Mouse (Mus musculus) hindbrain, embryonic 10.5 days (tissue): Measurements from ENCODE around the gene Bad. TPM values are rescaled to one million over a fixed set of nuclear protein-coding genes. Genes with fewer than 3 reads are reported as not detected.

Experiments used
- DNase-seq: peaks from one replicate; pipeline ENCODE4 v3.0.0-alpha.2; 2017; ENCODE audit warnings: low spot score
- H3K27ac ChIP-seq: fragments of 300-500 bp; sonication (generic); 2 replicates; pipeline ENCODE4 v1.5.1; 2016; ENCODE audit warnings: mild to moderate bottlenecking, moderate library complexity
- H3K27me3 ChIP-seq: fragments of 300-500 bp; sonication (generic); 2 replicates; pipeline ENCODE4 v1.6.1; 2016; ENCODE audit warnings: mild to moderate bottlenecking; ENCODE audit not compliant: poor library complexity, insufficient read depth, severe bottlenecking
- H3K36me3 ChIP-seq: fragments of 300-500 bp; sonication (generic); 2 replicates; pipeline ENCODE4 v1.6.1; 2016; ENCODE audit warnings: mild to moderate bottlenecking, moderate library complexity
- H3K4me1 ChIP-seq: fragments of 300-500 bp; sonication (generic); replicated peaks from 2 replicates; pipeline ENCODE4 v1.6.1; 2016; ENCODE audit warnings: mild to moderate bottlenecking
- H3K4me3 ChIP-seq: fragments of 300-500 bp; sonication (generic); 2 replicates; pipeline ENCODE4 v1.5.1; 2016; ENCODE audit warnings: mild to moderate bottlenecking, moderate library complexity
- H3K9me3 ChIP-seq: fragments of 300-500 bp; sonication (generic); 2 replicates; pipeline ENCODE4 v1.6.1; 2016; ENCODE audit warnings: mild to moderate bottlenecking, moderate library complexity
- WGBS: fragments of 180-500 bp; shearing (Covaris S2); methylation state at CpG from one replicate; pipeline ENCODE4 v1.1.7; 2016; 5-methylcytosine and 5-hydroxymethylcytosine counted together
- polyA plus RNA-seq: library from polyadenylated mRNA; unstranded; fragments of >200 nt; fragmentation: Nextera tagmentation; extraction: Ambion mirVana; gene quantifications from 2 replicates; pipeline ENCODE4 v1.2.1, GENCODE M21; 2016

Bad gene
- polyA plus RNA-seq, 1 experiment from 2014 or later = 75.5 TPM

- WGBS = 43% methylated on average over 1 of the region's 1 CpGs
- peaks cover 95% of the 10 kb centered on the region for H3K27me3 ChIP-seq
- DNase-seq = no peak
These were observed 9.6 kb upstream of the Bad start for GRCm38 (mm10) chr19:6932018-6932417.

GRCm38 (mm10) chr19:6933102-6933435, 8.6 kb upstream of the Bad start:
- H3K4me3 ChIP-seq = peak overlapping the region; percentile 45; the same call in 1 of the 2 replicates
- DNase-seq = no peak
- 20% methylated on average over 4 of the region's 4 CpGs for WGBS

More at GRCm38 (mm10) chr19:6932018-6932417, 9.6 kb upstream of the Bad start:
- Histone ChIP-seq H3K27ac (no peak overlapping the region), H3K4me1 (peaks cover 26% of the 10 kb centered on the region), H3K4me3 (no peak overlapping the region), H3K36me3 (no peaks in the 10 kb centered on the region), H3K9me3 (no peaks in the 10 kb centered on the region)

GRCm38 (mm10) chr19:6933436-6934194, 8.0 kb upstream of the Bad start:
- H3K27ac ChIP-seq = peak overlapping the region; percentile 13; the same call in 1 of the 2 replicates
- peaks cover 91% of the 10 kb centered on the region for H3K27me3 ChIP-seq
- H3K4me3 ChIP-seq = peak overlapping the region; percentile 45
- H3K4me1 ChIP-seq = peaks cover 21% of the 10 kb centered on the region
- whole genome bisulfite sequencing = 4% methylated on average over 58 of the region's 58 CpGs
- H3K36me3 ChIP-seq = 0 out of 2 replicates have a peak, but pooled peaks cover 2% of the 10 kb centered on the region
- no peaks in the 10 kb centered on the region for H3K9me3 ChIP-seq
- DNase-seq = peak; percentile 34

More at GRCm38 (mm10) chr19:6933102-6933435, 8.6 kb upstream of the Bad start:
- Histone ChIP-seq H3K9me3 (no peaks in the 10 kb centered on the region), H3K27ac (no peak overlapping the region), H3K4me1 (peaks cover 24% of the 10 kb centered on the region), H3K27me3 (peaks cover 91% of the 10 kb centered on the region), H3K36me3 (no peaks in the 10 kb centered on the region)

GRCm38 (mm10) chr19:6934195-6934977, 7.3 kb upstream of the Bad start, which contains the start of gene Kcnk4:
Gene Kcnk4, minus strand, starts transcription at chr19:6934515.
- WGBS = 10% methylated on average over 23 of the region's 23 CpGs

GRCm38 (mm10) chr19:6936299-6936698, 5.4 kb upstream of the Bad start:
- 12% methylated on average over 3 of the region's 3 CpGs for WGBS
- Histone ChIP-seq H3K4me1 (peaks cover 43% of the 10 kb centered on the region), H3K9me3 (no peaks in the 10 kb centered on the region), H3K27me3 (peaks cover 70% of the 10 kb centered on the region), H3K36me3 (0 out of 2 replicates have a peak, but pooled peaks cover 2% of the 10 kb centered on the region), H3K4me3 (no peak overlapping the region), H3K27ac (no peak overlapping the region)
- no peak for DNase-seq

More at GRCm38 (mm10) chr19:6934195-6934977, 7.3 kb upstream of the Bad start, which contains the start of gene Kcnk4:
- Histone ChIP-seq H3K9me3 (no peaks in the 10 kb centered on the region), H3K4me1 (peaks cover 26% of the 10 kb centered on the region), H3K4me3 (peak within 1 kb of the TSS; percentile 45), H3K27me3 (peaks cover 89% of the 10 kb centered on the region), H3K36me3 (0 out of 2 replicates have a peak, but pooled peaks cover 2% of the 10 kb centered on the region), H3K27ac (peak within 1 kb of the TSS; percentile 13; the same call in 1 of the 2 replicates)
- no peak for DNase-seq

- peaks cover 55% of the 10 kb centered on the region for H3K27me3 ChIP-seq
- H3K4me3 ChIP-seq = no peak overlapping the region
- WGBS = 80% methylated on average over 16 of the region's 16 CpGs
- peaks cover 46% of the 10 kb centered on the region for H3K4me1 ChIP-seq
- no peaks in the 10 kb centered on the region for H3K9me3 ChIP-seq
- H3K36me3 ChIP-seq = 0 out of 2 replicates have a peak, but pooled peaks cover 2% of the 10 kb centered on the region
- no peak for DNase-seq
- no peak overlapping the region for H3K27ac ChIP-seq
These were observed 3.9 kb upstream of the Bad start for GRCm38 (mm10) chr19:6937541-6938465.

- Histone ChIP-seq H3K4me1 (peaks cover 37% of the 10 kb centered on the region), H3K27me3 (peaks cover 39% of the 10 kb centered on the region), H3K9me3 (no peaks in the 10 kb centered on the region), H3K4me3 (peak overlapping the region; percentile 7; the same call in 1 of the 2 replicates), H3K36me3 (0 out of 2 replicates have a peak, but pooled peaks cover 2% of the 10 kb centered on the region), H3K27ac (no peak overlapping the region)
- 90% methylated on average over 20 of the region's 20 CpGs for WGBS
- DNase-seq = no peak
These were observed 2.3 kb upstream of the Bad start for GRCm38 (mm10) chr19:6939106-6940002.

- H3K36me3 ChIP-seq = peaks cover 13% of the 10 kb centered on the region
- no peak for DNase-seq
- H3K4me3 ChIP-seq = peak overlapping the region; percentile 91
- WGBS = 22% methylated on average over 29 of the region's 29 CpGs
- no peaks in the 10 kb centered on the region for H3K9me3 ChIP-seq
- peaks cover 26% of the 10 kb centered on the region for H3K27me3 ChIP-seq
- H3K4me1 ChIP-seq = peaks cover 35% of the 10 kb centered on the region
- H3K27ac ChIP-seq = peak overlapping the region; percentile 97
These were observed 987 bp upstream of the Bad start for GRCm38 (mm10) chr19:6940396-6941351.

GRCm38 (mm10) chr19:6942249-6942691, 609 bp downstream of the Bad start, which contains the start of gene Gpr137:
Gene Gpr137, minus strand, starts transcription at chr19:6942480.
- H3K27ac ChIP-seq = peak within 1 kb of the TSS; percentile 97
- H3K27me3 ChIP-seq = peaks cover 17% of the 10 kb centered on the region
- peak; percentile 93 for DNase-seq
- under 1% methylated on average over 27 of the region's 27 CpGs for WGBS
- peaks cover 35% of the 10 kb centered on the region for H3K4me1 ChIP-seq
- peaks cover 17% of the 10 kb centered on the region for H3K36me3 ChIP-seq
- peak within 1 kb of the TSS; percentile 91 for H3K4me3 ChIP-seq
- H3K9me3 ChIP-seq = no peaks in the 10 kb centered on the region

- WGBS = 29% methylated on average over 5 of the region's 5 CpGs
These were observed 1.1 kb downstream of the Bad start for GRCm38 (mm10) chr19:6942764-6943163.

More at GRCm38 (mm10) chr19:6942764-6943163, 1.1 kb downstream of the Bad start:
- no peak for DNase-seq
- peak overlapping the region; percentile 97 for H3K27ac ChIP-seq
- H3K27me3 ChIP-seq = peaks cover 14% of the 10 kb centered on the region
- H3K36me3 ChIP-seq = peaks cover 18% of the 10 kb centered on the region
- H3K9me3 ChIP-seq = no peaks in the 10 kb centered on the region
- peaks cover 35% of the 10 kb centered on the region for H3K4me1 ChIP-seq
- peak overlapping the region; percentile 91 for H3K4me3 ChIP-seq
